Mouse (Mus musculus) ES-Bruce4 (cell line): ENCODE measurements around the gene Was.
A peak's percentile ranks its signal among the peaks of the same experiment; 100 is the strongest.

Experiments used
- CTCF ChIP-seq: IDR thresholded peaks from one replicate; pipeline ENCODE4 v1.8.1; 2011; ENCODE audit warnings: low read depth, low read length
- POLR2A ChIP-seq: IDR thresholded peaks from one replicate; pipeline ENCODE4 v1.8.1; 2011; ENCODE audit warnings: low read length; ENCODE audit not compliant: insufficient read depth

GRCm38 (mm10) chrX:8033009-8033408 lies 57.3 kb downstream of the Was start:
- peak; percentile 15 for TF ChIP-seq CTCF
- TF ChIP-seq POLR2A = no peak
